Mouse (Mus musculus) embryonic facial prominence, embryonic 12.5 days (tissue): ENCODE results near the gene Ifitm1. TPM values are rescaled to one million over a fixed set of nuclear protein-coding genes. Genes with fewer than 3 reads are reported as not detected.

ENCODE experiments used
- ATAC-seq: fragments of 200-750 bp; cut with Nextera tagmentation; 2 replicates; pipeline ENCODE4 v1.8.0; 2017; ENCODE audit not compliant: insufficient number of reproducible peaks, insufficient read depth, low FRiP score, low TSS enrichment
- H3K27ac ChIP-seq: fragments of 300-500 bp; sonication (generic); 2 replicates; pipeline ENCODE4 v1.5.1; 2016; ENCODE audit warnings: mild to moderate bottlenecking
- H3K27me3 ChIP-seq: fragments of 300-500 bp; sonication (generic); 2 replicates; pipeline ENCODE4 v1.6.1; 2016; ENCODE audit warnings: mild to moderate bottlenecking, moderate library complexity
- H3K36me3 ChIP-seq: fragments of 300-500 bp; sonication (generic); 2 replicates; pipeline ENCODE4 v1.6.1; 2016; ENCODE audit warnings: mild to moderate bottlenecking
- H3K4me1 ChIP-seq: fragments of 300-500 bp; sonication (generic); 2 replicates; pipeline ENCODE4 v1.6.1; 2016
- H3K4me2 ChIP-seq: fragments of 300-500 bp; sonication (generic); replicated peaks from 2 replicates; pipeline ENCODE4 v1.6.1; 2016; ENCODE audit warnings: mild to moderate bottlenecking, moderate library complexity
- H3K4me3 ChIP-seq: fragments of 300-500 bp; sonication (generic); 2 replicates; pipeline ENCODE4 v1.5.1; 2016; ENCODE audit warnings: mild to moderate bottlenecking
- H3K9ac ChIP-seq: fragments of 300-500 bp; sonication (generic); 2 replicates; pipeline ENCODE4 v1.6.1; 2016; ENCODE audit warnings: mild to moderate bottlenecking, moderate library complexity
- H3K9me3 ChIP-seq: fragments of 300-500 bp; sonication (generic); 2 replicates; pipeline ENCODE4 v1.6.1; 2016; ENCODE audit warnings: mild to moderate bottlenecking, moderate library complexity
- WGBS: fragments of 180-500 bp; shearing (Covaris S2); methylation state at CpG from one replicate; pipeline ENCODE4 v1.1.7; 2016; 5-methylcytosine and 5-hydroxymethylcytosine counted together
- polyA plus RNA-seq: library from polyadenylated mRNA; unstranded; fragments of >200 nt; fragmentation: Nextera tagmentation; extraction: Ambion mirVana; gene quantifications from 2 replicates; pipeline ENCODE4 v1.2.1, GENCODE M21; 2016

Gene Ifitm1
- polyA plus RNA-seq, 1 experiment from 2014 or later: 35.5 TPM

- ATAC-seq: no peak
- Histone ChIP-seq H3K4me2 (no peak overlapping the region), H3K9ac (no peak overlapping the region)
These were observed 15.3 kb upstream of the Ifitm1 start for GRCm38 (mm10) chr7:140951765-140952164.

DNA sequence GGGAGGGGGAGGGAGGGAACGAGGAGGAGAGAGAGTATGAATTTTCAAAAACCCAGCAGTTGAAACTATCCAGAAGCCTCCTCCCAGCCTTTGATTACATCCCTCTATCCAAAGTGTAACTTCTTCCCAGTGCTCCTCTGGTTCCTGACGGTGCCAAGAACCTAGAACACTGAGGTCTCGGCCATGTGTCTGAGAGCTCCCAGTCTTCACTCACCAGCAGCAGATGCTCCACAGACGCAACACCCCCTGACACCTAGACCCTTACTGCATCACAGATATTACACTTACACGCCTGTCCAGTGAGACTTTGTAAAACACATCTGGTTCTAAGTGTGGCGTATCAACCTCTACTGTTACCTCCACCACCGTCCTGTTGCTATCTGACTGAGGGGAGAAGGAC, 14.6 kb upstream of the Ifitm1 start:
- ATAC-seq: no peak
- WGBS: 80% methylated on average over 6 of the region's 7 CpGs
- no peaks in the 10 kb centered on the region for H3K9me3 ChIP-seq
- peaks cover 37% of the 10 kb centered on the region for H3K36me3 ChIP-seq
- H3K9ac ChIP-seq: no peak overlapping the region
- no peaks in the 10 kb centered on the region for H3K27me3 ChIP-seq
- no peak overlapping the region for H3K4me2 ChIP-seq
- H3K4me3 ChIP-seq: no peak overlapping the region
- no peak overlapping the region for H3K27ac ChIP-seq
- peaks cover 53% of the 10 kb centered on the region for H3K4me1 ChIP-seq

More at GRCm38 (mm10) chr7:140951765-140952164, 15.3 kb upstream of the Ifitm1 start:
- Histone ChIP-seq H3K36me3 (peaks cover 44% of the 10 kb centered on the region), H3K9me3 (no peaks in the 10 kb centered on the region), H3K4me1 (peaks cover 53% of the 10 kb centered on the region), H3K27me3 (no peaks in the 10 kb centered on the region), H3K27ac (no peak overlapping the region), H3K4me3 (no peak overlapping the region)
- 63% methylated on average over 6 of the region's 6 CpGs for WGBS

GRCm38 (mm10) chr7:140953133-140953532, 13.9 kb upstream of the Ifitm1 start:
- Histone ChIP-seq H3K4me3 (no peak overlapping the region), H3K9ac (no peak overlapping the region), H3K27ac (no peak overlapping the region), H3K27me3 (no peaks in the 10 kb centered on the region), H3K4me1 (peaks cover 53% of the 10 kb centered on the region), H3K36me3 (peaks cover 30% of the 10 kb centered on the region), H3K4me2 (0 out of 2 replicates have a peak overlapping the region, but pooled peaks have one; percentile 87), H3K9me3 (no peaks in the 10 kb centered on the region)
- WGBS: 78% methylated on average over 11 of the region's 11 CpGs
- ATAC-seq: no peak

GRCm38 (mm10) chr7:140953800-140954732, 13.0 kb upstream of the Ifitm1 start:
- ATAC-seq: no peak
- Histone ChIP-seq H3K27ac (peak overlapping the region; percentile 48; the same call in 1 of the 2 replicates), H3K4me2 (peak overlapping the region; percentile 87), H3K9ac (peak overlapping the region; percentile 78), H3K4me3 (peak overlapping the region; percentile 66), H3K27me3 (no peaks in the 10 kb centered on the region), H3K36me3 (peaks cover 21% of the 10 kb centered on the region), H3K9me3 (no peaks in the 10 kb centered on the region), H3K4me1 (peaks cover 53% of the 10 kb centered on the region)
- whole genome bisulfite sequencing: 57% methylated on average over 15 of the region's 15 CpGs

GRCm38 (mm10) chr7:140954733-140955071, 12.3 kb upstream of the Ifitm1 start:
- Histone ChIP-seq H3K36me3 (peaks cover 15% of the 10 kb centered on the region), H3K4me3 (peak overlapping the region; percentile 66), H3K9ac (peak overlapping the region; percentile 78), H3K27ac (peak overlapping the region; percentile 96), H3K9me3 (no peaks in the 10 kb centered on the region), H3K4me2 (peak overlapping the region; percentile 87), H3K27me3 (no peaks in the 10 kb centered on the region), H3K4me1 (peaks cover 53% of the 10 kb centered on the region)
- no peak for ATAC-seq
- 8% methylated on average over 9 of the region's 9 CpGs for WGBS

- Histone ChIP-seq H3K9me3 (no peaks in the 10 kb centered on the region), H3K27me3 (no peaks in the 10 kb centered on the region), H3K4me2 (peak overlapping the region; percentile 87), H3K9ac (peak overlapping the region; percentile 78), H3K27ac (peak overlapping the region; percentile 96), H3K36me3 (peaks cover 8% of the 10 kb centered on the region), H3K4me3 (peak overlapping the region; percentile 66), H3K4me1 (peaks cover 47% of the 10 kb centered on the region)
- ATAC-seq: peak; percentile 36; the same call in 1 of the 2 replicates
- WGBS: 10% methylated on average over 17 of the region's 17 CpGs
These were observed 11.7 kb upstream of the Ifitm1 start for GRCm38 (mm10) chr7:140955342-140955741.

DNA sequence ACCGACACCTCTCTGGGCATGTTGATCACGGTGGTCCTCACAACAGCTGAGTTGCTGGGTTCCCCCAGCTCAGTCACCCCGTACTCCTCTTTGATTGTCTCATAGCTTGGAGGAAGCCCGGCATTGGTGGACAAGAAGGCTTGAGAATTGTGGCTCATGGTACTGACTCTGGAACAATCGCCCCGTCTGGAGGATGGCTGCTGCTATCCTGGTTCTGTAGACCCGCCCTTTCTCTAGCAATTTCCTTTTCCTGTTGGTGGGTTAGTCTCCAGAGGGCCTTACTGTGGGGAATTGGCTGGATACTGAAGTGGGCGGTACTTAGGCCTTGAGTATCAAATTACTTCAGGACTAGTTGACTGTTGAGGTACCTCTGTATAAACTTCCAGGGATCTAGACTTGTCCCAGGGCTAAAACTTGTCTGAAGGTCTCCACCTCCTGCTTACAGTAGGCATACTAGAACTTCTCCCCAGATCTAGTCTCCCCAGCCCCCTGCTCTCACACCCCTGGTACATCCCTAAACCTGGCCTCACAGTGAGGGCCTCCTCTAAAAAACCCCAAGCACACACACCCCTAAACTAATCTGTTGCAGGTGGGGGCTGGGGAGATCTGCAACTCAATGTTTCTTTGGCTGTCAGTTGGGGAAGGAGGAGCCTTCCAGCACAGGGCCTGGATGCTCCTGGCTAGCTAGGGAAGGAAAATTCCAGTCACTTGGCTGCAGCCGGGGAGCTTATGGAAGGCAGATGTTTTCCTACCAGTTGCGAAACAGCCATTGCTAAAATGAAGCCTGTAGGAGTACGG, 11.1 kb upstream of the Ifitm1 start, which contains the start of the genes Gm45717 and Ifitm2:
Gm45717 (minus strand) TSS at position 180 of the 798 bp plus-strand sequence.
Ifitm2 (minus strand) TSS at position 230 of the 798 bp plus-strand sequence.
- peak within 1 kb of the TSS; percentile 78 for H3K9ac ChIP-seq
- peak within 1 kb of the TSS; percentile 66 for H3K4me3 ChIP-seq
- no peaks in the 10 kb centered on the region for H3K27me3 ChIP-seq
- H3K4me1 ChIP-seq: peaks cover 42% of the 10 kb centered on the region
- peak; percentile 80 for ATAC-seq
- peaks cover 7% of the 10 kb centered on the region; the same call in 1 of the 2 replicates for H3K36me3 ChIP-seq
- peak within 1 kb of the TSS; percentile 87 for H3K4me2 ChIP-seq
- 7% methylated on average over 11 of the region's 11 CpGs for WGBS
- no peaks in the 10 kb centered on the region for H3K9me3 ChIP-seq
- peak within 1 kb of the TSS; percentile 96 for H3K27ac ChIP-seq

DNA sequence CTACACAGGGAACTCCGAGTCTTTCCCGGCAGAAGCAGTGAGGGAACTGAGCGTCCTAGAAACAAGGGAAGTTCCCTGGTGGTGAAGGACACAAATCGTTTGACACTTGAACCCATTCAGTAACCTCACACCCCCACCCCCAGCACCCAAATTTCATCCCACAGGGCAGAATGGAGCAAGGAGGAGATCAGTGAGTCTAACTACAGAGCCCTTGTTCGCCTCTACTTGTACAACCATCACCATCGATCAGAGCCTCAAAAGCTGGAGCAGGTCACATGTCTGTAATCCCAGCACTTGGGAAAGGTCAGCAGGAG, 10.5 kb upstream of the Ifitm1 start:
- H3K4me1 ChIP-seq: peaks cover 36% of the 10 kb centered on the region
- H3K9ac ChIP-seq: no peak overlapping the region
- H3K27me3 ChIP-seq: no peaks in the 10 kb centered on the region
- 34% methylated on average over 6 of the region's 6 CpGs for WGBS
- no peaks in the 10 kb centered on the region for H3K9me3 ChIP-seq
- peak; percentile 1; the same call in 1 of the 2 replicates for ATAC-seq
- peak overlapping the region; percentile 87 for H3K4me2 ChIP-seq
- 0 out of 2 replicates have a peak overlapping the region, but pooled peaks have one; percentile 66 for H3K4me3 ChIP-seq
- peak overlapping the region; percentile 96 for H3K27ac ChIP-seq
- peaks cover 7% of the 10 kb centered on the region; the same call in 1 of the 2 replicates for H3K36me3 ChIP-seq

- H3K27ac ChIP-seq: no peak overlapping the region
- WGBS: 6% methylated on average over 9 of the region's 9 CpGs
These were observed 7.7 kb upstream of the Ifitm1 start for GRCm38 (mm10) chr7:140959181-140959901.

GRCm38 (mm10) chr7:140960026-140960425, 7.0 kb upstream of the Ifitm1 start:
- no peaks in the 10 kb centered on the region for H3K36me3 ChIP-seq
- H3K4me3 ChIP-seq: no peak overlapping the region
- H3K4me1 ChIP-seq: peaks cover 7% of the 10 kb centered on the region; the same call in 1 of the 2 replicates
- no peak overlapping the region for H3K4me2 ChIP-seq
- ATAC-seq: no peak
- no peak overlapping the region for H3K27ac ChIP-seq
- H3K9me3 ChIP-seq: no peaks in the 10 kb centered on the region
- no peak overlapping the region for H3K9ac ChIP-seq
- H3K27me3 ChIP-seq: no peaks in the 10 kb centered on the region
- 74% methylated on average over 5 of the region's 5 CpGs for WGBS

More at GRCm38 (mm10) chr7:140959181-140959901, 7.7 kb upstream of the Ifitm1 start:
- H3K36me3 ChIP-seq: no peaks in the 10 kb centered on the region
- H3K4me2 ChIP-seq: no peak overlapping the region
- H3K4me1 ChIP-seq: peaks cover 12% of the 10 kb centered on the region
- H3K9ac ChIP-seq: no peak overlapping the region
- ATAC-seq: no peak
- no peak overlapping the region for H3K4me3 ChIP-seq
- no peaks in the 10 kb centered on the region for H3K9me3 ChIP-seq
- H3K27me3 ChIP-seq: no peaks in the 10 kb centered on the region

DNA sequence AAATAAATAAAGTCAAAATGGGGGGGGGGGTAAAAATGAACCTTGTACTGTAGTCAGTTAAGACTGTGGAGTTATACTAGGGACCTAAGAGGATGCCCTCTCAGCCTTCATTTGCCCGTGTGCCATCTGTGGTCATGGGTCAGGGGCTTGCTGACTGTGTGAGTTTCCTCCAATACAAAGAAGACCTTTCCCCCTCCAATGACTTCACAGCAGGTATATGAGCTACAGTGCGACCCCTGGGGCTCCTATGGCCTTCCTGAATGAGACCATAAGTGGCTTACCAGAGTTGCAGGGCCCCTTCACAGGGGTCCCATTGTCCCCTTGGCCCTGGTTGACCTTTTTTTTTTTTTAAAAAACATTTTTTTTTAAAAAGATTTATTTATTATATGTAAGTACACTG, 5.6 kb upstream of the Ifitm1 start:
- H3K27ac ChIP-seq: no peak overlapping the region
- H3K9ac ChIP-seq: no peak overlapping the region
- no peak overlapping the region for H3K4me2 ChIP-seq
- no peaks in the 10 kb centered on the region for H3K9me3 ChIP-seq
- H3K4me3 ChIP-seq: no peak overlapping the region
- no peaks in the 10 kb centered on the region for H3K27me3 ChIP-seq
- no peaks in the 10 kb centered on the region for H3K36me3 ChIP-seq
- WGBS: 54% methylated on average over 2 of the region's 2 CpGs
- peaks cover 3% of the 10 kb centered on the region; the same call in 1 of the 2 replicates for H3K4me1 ChIP-seq
- ATAC-seq: no peak
